In the genomic region with DNA sequence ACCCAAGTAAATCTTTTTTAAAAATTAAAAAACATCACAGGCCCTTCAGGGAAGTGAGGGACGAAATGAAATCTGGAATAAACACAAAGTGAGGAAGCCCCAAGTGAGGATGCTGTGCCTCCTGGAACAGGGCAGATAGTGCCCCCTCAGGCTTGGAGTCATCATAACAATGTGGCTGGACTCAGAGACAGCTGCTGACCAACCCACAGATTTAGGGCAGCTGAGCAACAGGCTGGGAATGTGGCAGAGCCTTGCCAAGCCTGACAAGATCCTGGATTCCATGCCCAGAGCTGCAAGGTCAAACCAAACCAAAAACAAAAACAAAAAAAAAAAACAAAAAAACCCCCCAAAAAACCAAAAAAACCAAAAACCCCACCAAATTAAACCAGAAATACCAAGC, we compare ENCODE assay signal across 28 mouse cellular contexts. TPM values are rescaled to one million over a fixed set of nuclear protein-coding genes. Genes with fewer than 3 reads are reported as not detected.
"Had no signal": no experiment of that assay in that cellular context is flagged by ENCODE, and none has a peak within 500 bp of the region (broad histone marks: within the 10 kb centered on the region; RNA-seq: fewer than 3 reads in every experiment).

No protein-coding gene starts in this region.

- H3K27ac ChIP-seq: left cerebral cortex, adult 2 months; liver, embryonic 13.5 days; neural tube, embryonic 12.5 days; neural tube, embryonic 15.5 days; stomach, embryonic 15.5 days had no signal

- H3K9me3 ChIP-seq: neural tube, embryonic 15.5 days; stomach, embryonic 15.5 days had no signal

- H3K9ac ChIP-seq: liver, embryonic 13.5 days; lung, embryonic 14.5 days; neural tube, embryonic 12.5 days; neural tube, embryonic 15.5 days; stomach, embryonic 15.5 days had no signal

- H3K4me3 ChIP-seq: left cerebral cortex, adult 2 months; liver, embryonic 13.5 days; megakaryocyte, embryonic 14.5 days; neural tube, embryonic 12.5 days; neural tube, embryonic 15.5 days; stomach, embryonic 15.5 days had no signal

- H3K36me3 ChIP-seq: stomach, embryonic 15.5 days had no signal

- H3K4me2 ChIP-seq: liver, embryonic 13.5 days; lung, embryonic 14.5 days; midbrain, embryonic 11.5 days; neural tube, embryonic 12.5 days; neural tube, embryonic 15.5 days; stomach, embryonic 15.5 days had no signal

- ATAC-seq: lung, postnatal 0 days had no signal

- H3K27me3 ChIP-seq: liver, embryonic 13.5 days; neural tube, embryonic 12.5 days; neural tube, embryonic 15.5 days; stomach, embryonic 15.5 days had no signal

- H3K4me1 ChIP-seq: liver, embryonic 13.5 days; megakaryocyte, embryonic 14.5 days; neural tube, embryonic 12.5 days; neural tube, embryonic 15.5 days; stomach, embryonic 15.5 days had no signal

- DNase-seq: kidney, postnatal 10 days; kidney, postnatal 36 days; layer of hippocampus, postnatal 36 days; liver, embryonic 13.5 days; lung, embryonic 14.5 days; lung, postnatal 36 days; midbrain, embryonic 14.5 days; right cerebral cortex, adult 18-20 months; right cerebral cortex, postnatal 14 days; spleen, adult 18-20 months; thymus, postnatal 36 days had no signal

RNA-seq across cellular contexts. Expression of a gene that starts 12.4 kb away (rescaled TPM):
- total RNA-seq: layer of hippocampus, postnatal 10 days; layer of hippocampus, postnatal 36 days; left cerebral cortex, adult 2 months; left cerebral cortex, postnatal 10 days; left cerebral cortex, postnatal 36 days; liver, adult 2 months; midbrain, postnatal 0 days had no signal
- polyA plus RNA-seq: kidney, embryonic 14.5 days; limb, embryonic 11.5 days; limb, embryonic 14.5 days; liver, adult 2 months; liver, embryonic 13.5 days; liver, embryonic 16.5 days; lung, embryonic 14.5 days; midbrain, embryonic 11.5 days; midbrain, embryonic 14.5 days; midbrain, postnatal 0 days; neural tube, embryonic 12.5 days; neural tube, embryonic 15.5 days; stomach, embryonic 15.5 days; urinary bladder, adult 2 months had no signal

RNA-seq across cellular contexts. Expression of a gene that starts 21.0 kb away (rescaled TPM):
- total RNA-seq: layer of hippocampus, postnatal 10 days; layer of hippocampus, postnatal 36 days; left cerebral cortex, adult 2 months; left cerebral cortex, postnatal 10 days; left cerebral cortex, postnatal 36 days; liver, adult 2 months; midbrain, postnatal 0 days had no signal
- polyA plus RNA-seq: kidney, embryonic 14.5 days; limb, embryonic 11.5 days; limb, embryonic 14.5 days; liver, adult 2 months; liver, embryonic 13.5 days; liver, embryonic 16.5 days; lung, embryonic 14.5 days; lung, postnatal 0 days; midbrain, embryonic 11.5 days; midbrain, embryonic 14.5 days; midbrain, postnatal 0 days; neural tube, embryonic 12.5 days; neural tube, embryonic 15.5 days; stomach, embryonic 15.5 days; urinary bladder, adult 2 months had no signal
